Mouse (Mus musculus) kidney, adult 18-20 months (tissue): ENCODE results near the gene Fndc3b.

Experiments
- DNase-seq: peaks from one replicate; pipeline ENCODE4 v3.0.0; 2021

Fndc3b gene

DNA sequence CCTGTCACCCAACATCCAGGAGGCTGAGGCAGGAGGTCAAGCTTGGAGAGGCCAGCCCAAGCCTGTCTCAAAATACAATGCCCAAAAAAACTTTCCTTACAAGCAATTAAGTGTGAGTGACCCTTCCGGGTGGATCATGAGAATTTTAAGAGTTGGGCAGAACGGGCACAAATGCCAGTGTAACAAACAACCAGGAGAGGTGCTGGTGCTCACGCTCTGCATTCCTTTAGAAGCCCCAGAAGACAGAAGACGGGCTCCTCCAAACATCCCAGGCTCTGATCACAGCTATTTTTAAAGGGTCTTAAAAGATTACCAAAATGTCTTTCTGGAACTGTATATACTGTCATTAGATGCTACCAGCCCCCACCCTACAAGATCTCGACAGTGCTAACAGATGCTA, 2.5 kb downstream of the Fndc3b start:
- no peak for DNase-seq

DNA sequence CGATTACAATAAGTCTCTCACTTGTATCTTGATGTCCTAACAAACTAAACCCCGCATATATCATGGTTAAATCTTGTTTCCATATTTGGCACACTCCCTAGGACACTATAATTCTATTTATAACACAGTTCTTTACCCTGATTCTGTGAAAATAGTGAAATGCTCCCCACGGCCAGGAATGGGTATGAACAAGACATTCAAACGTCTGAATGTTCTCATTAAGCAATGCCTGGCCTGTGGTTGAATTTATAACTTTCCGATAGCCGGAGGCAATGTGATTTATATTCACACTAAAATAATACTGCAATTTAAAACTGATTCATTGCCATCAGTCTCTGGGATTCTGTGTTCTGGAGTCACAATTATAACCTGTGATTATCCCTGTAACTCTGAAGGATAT, 5.3 kb downstream of the Fndc3b start:
- no peak for DNase-seq

DNA sequence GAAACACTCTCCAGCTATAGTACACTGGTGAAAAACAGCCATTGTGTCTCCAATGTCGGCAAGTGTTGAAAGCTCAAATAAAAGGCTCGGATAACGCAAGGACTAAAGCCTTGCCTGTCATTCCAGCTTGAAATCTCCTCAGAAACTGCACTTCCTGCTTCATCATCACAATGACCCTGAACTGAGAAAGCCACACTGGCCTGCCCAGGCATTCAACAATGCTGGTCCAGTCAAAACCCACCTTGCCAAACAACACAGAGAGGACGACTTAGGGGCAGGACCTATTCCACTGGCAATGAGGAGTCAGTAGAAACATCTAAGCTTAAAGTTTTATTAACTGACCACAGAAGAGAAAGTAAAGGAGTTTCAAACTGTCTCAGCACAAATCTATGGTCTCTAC, 6.1 kb downstream of the Fndc3b start:
- no peak for DNase-seq

DNA sequence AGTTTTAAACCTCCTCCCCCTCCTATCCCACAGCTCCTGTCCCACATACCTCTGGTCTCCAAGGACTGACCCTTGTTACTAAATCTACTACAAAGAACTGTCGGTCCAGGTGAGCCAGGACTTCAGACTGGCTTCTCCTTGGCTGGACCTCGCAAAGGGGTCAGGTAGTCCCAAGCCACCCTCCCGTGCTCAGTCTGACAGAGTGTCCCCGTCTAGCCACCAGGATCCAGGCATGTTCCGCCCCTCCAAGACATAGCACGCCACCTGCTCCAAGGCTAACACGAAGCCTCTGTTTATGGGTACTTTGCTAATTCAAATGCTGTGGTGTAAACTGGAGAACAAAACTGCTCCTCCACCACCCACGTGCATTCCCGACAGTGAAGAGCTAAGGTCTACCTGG, 6.5 kb downstream of the Fndc3b start:
- no peak for DNase-seq

DNA sequence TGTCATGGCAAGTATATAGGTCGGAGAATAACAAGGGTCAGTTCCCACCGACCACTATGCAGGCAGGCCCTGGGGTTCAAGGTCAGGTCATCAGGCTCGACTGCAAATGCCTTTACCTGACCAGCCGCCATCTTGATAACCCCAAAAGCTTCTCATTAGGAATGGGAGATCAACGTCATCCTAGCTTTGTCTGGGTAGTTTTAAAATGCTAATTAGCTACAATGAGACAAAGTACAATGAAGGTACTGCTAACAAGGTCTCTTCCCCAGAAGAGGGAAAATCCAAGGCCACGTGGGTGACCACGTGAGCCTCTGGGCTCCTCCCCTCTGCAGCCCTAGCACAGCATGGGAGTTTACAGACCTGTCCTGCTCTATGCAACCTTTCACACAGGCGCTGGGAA, 7.6 kb downstream of the Fndc3b start:
- DNase-seq: no peak

DNA sequence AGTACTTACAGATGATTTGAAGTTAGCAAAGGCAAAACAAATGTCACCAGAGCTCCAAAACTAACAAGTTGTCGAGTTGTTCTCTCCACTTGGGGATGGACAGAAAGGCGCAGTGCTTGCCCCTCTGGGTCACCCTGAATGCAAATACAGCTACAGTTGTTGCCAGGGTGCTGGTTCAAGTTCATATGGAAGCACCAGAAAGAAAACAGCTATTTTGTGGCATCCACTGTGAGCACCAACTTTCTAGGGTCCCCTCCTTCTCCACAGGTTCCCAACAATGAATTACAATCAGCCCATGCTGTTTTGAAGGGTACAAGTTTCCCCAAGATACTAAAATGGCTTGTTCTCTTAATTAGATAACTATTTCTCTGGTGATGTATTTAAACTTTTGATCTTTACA, 8.0 kb downstream of the Fndc3b start:
- DNase-seq: no peak

DNA sequence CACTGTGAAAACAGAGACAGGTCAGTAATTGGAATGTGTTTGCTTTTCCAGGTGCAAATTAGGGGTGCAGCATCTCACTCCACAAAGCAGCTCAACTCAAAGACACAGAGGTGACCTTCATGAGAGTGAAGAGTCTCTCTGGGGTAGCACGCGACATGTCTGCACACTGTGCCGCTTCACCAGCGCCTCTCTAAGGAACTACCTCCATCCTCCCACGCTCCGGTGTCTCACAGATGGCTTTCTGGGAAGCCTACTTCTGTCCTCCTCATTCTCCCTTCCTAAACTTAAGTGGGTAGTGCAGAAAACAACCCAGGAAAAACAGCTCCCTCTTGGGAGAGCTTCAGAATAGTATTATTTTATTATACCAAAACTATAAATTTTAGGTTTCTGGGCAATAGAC, 12.4 kb downstream of the Fndc3b start:
- no peak for DNase-seq

DNA sequence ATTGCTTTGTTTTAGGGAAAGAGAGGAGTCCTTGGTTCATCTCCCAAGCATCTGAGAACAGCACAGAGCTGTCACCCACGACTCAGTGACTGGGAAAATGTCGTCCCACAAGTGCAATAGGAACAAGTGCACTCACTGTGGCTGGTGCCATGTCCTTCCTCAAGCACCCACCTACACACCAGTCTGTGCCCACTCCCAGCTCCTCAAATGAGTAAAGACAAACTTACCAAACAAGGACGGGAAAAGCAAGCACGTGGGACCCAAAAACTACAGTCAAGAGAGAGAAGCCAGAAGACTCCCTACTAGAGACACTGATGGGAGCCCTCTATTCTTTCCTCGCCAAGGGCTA, 14.7 kb downstream of the Fndc3b start:
- no peak for DNase-seq

DNA sequence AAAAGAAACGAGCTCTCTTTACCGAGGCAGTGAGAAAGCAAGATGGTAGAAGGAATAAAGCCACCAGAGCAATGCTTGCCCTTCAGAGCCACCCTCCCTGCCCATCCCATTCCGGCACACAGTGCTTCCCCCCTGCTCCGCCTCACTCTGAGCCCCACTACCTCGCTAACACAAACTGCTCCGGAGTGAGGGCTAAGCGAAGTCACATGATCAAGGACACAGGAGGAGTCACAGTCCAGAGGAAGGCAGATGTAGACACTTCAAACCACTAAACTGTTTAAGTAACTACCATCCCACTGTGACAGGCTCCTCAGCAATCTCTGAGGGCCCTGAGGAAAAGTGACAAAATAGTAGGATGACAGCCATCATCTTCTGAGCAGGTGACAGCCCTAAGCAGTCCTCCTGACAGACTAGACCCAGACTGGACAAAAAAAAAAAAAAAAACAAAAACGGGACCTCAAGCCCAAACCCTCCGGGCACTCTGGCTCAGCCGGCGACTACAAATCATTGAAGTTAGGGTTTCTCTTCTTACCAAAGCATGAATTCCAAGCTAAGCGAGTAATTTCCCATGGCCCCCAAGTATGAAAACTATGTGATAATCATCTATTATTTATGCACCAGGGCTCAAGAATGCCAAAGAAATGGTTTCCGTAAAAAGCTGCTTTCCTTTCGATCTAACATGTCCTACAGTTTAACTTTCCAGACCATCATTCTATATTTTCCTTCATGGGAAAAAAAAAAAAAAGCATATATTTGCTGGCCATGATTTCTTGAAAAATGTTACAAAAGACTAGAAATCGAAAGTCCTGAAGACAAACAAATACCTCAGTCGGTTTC, 15.3 kb downstream of the Fndc3b start:
- DNase-seq: no peak

DNA sequence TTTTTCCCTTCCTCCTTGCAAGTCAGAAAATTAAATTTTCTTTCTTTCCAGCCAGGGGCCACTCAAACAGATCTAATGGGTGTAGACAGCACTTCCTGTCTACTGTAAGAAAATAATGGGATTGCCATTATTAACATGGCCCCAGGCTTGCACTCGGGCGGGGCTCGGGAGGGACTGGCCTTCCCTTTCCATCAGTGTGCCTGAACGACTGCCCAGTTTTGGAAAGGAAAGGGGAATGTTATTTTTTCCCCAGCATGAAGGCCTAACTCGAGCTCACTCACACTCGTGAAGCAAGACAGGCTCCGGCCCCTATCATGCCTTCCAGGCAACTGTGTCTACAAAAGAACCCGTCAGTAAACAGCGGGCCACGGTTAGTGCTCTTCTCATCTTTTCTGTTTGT, 16.5 kb downstream of the Fndc3b start:
- no peak for DNase-seq

DNA sequence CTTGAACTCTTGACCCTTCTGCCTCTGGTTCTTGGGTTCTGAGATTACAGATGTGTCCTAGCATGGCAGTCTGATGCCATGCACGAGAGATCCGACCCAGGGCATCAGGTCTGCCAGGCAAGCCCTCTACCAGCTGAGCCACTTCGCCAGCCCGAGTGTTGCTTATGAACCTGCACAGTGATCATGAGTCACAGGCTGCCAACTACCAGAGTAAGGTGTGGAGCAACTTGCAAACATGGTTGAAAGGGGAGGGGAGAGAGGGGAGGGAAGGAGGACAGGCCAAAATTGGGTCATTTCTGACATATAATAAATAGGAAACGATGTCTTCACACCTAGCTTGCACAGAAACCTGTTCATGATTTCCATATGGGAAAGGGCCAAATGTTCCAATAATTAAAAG, 17.0 kb downstream of the Fndc3b start:
- no peak for DNase-seq

DNA sequence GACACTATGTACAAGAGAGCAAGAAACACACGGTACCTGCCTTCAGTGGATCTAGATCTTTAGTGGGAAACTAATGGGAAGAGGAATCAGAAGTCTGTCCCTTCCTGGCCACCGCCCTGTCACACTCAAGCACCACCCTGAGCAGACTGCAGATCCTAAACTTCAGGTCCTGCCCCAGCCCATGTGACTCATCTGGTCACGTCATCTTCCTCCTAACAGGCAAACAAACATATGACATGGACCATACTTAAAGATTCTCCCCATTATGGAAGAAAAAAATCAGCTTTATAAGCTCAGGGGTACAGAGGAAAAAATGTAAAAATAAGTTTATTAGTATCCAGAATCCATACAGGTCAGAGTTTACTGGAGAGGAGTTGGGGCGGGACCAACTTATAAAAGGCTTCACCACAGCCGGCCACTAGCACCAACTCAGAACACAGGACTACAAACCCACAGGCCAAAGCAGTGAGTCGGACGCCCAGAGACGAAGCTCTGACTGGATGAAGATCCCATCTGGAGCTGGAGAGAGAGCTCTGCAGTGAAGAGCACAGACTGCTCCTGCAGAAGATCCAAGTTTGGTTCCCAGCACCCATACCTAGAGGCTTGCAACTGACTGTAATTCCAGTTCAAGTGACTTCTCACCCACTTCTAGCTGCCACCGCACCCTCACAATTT, 19.5 kb downstream of the Fndc3b start:
- DNase-seq: no peak

DNA sequence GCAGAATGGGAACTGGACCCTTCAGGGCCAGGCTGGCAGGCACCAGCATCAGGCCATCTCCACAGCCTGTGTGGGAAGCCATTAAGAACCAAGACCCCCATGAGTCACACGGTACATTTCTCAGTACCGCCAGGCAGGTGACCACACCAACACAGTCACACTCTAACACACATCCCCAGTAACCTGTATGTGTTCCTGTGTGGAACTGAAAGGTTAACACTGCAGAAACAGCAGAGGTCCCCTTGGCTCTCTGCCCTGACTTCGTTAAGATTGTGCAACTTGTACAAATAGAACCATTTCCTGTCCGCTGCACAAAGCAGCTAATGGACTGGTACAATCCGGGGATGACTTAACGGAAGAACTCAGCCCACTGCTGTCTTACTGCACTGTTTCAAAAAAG, 21.1 kb downstream of the Fndc3b start:
- DNase-seq: peak; percentile 78

DNA sequence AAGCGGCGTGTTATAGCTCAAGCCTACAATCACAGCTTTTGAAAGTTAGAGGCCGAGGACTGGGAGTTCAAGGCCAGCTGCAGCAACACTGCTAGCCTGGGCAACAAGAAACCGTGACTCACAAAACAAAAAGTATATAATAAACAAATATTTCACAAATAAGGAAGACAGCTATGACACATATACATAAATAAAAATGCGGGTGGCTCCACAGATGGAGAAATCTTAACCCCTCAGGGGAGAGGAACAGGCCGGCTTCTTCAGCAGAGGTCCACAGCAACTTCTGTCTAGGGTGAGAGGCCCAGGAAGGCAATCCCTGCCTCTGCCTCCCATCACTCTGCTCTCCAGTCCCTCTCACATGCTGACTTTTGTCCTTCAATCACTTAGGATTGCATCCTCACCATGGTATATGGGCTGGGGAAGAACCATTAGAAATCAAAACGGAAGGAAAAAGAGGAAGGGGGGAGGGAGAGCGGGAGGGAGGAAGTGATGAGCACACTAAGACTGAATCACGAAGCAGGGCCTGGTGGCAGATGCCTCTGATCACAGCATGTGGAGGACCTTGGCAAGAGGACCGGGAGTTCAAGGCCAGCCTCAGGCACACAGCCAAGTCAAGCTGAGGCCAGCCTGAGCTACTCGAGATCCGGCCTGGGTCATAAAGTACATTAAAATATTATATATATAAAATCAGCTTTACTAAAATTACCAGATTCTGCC, 21.8 kb downstream of the Fndc3b start:
- no peak for DNase-seq

DNA sequence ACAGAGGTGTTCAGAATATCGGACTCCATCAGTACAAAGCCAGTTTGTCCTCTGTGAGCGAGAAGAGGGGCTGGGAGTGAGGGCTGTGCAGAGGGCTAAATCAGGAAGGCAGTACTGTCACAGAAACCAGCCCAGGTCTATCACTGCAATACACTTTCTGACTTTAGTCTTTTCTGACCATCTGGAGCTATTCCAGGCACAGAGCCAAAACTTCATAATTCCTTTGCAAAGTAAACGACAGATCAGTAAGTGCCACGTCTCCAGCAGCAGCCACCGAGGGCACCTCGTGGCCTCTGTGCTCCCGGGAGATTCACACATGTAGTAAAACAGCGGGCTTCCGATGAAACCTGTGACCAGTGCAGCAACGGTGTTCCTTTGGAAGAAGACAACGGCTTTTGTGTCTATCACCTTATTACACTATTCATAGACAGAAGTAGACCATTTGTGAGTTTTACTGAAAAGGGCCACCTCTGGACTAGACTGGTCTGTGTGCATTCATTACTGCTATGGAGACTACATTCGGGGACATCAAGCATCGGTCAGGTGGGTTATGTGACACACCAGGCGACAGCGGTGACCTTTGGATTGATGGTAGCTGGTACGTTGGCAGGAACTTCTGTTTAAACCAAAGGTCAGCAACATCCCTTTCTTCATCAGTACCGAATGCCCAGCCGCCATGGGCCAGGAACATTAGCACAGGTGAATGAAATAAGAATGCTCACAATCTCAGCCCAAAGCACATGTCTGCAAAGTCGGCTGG, 24.2 kb downstream of the Fndc3b start:
- peak; percentile 44 for DNase-seq

DNA sequence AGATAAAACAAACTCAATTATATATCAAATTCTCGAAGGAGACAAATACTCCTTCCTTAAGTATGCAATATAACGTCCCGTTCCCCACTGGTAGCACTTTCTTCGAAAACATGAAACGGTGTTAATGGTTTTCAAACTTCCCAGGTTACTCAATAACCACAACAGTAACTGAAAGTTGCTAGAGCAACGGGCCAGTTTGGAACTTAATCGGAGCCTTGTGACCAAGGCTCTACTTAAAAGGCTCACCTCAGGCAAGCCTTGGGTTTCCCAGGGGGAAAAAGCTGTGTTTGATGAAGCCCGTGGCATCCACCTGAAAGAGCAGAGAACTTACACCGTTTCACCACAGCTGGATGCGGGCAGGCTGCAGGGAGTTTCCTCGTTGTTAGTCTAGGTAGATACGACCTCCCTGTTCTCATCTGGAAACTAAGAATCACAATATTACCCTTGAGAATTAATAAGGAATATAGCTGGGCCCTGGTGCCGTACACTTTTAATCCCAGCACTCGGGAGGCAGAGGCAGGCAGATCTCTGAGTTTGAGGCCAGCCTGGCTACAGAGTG, 25.4 kb downstream of the Fndc3b start:
- peak; percentile 67 for DNase-seq

DNA sequence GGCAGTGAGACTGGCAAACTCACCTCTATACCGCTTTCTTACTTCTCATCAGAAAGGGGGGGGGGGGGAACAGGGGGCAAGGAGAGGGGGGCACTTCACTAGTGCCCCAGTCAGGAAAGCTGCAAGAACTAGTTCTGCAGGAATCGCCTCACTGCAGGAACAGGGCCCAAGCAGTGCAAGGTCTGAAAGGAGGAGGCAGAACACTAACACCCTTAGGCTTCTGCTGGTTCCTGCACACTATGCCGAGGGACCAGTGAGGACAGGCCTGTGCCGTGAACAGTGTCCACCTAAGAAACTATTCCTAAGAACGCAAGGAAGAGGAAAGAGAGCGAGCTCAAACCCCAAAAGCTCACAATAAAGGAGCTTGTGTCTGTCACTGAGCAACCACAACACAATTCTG, 26.0 kb downstream of the Fndc3b start:
- DNase-seq: peak; percentile 48

DNA sequence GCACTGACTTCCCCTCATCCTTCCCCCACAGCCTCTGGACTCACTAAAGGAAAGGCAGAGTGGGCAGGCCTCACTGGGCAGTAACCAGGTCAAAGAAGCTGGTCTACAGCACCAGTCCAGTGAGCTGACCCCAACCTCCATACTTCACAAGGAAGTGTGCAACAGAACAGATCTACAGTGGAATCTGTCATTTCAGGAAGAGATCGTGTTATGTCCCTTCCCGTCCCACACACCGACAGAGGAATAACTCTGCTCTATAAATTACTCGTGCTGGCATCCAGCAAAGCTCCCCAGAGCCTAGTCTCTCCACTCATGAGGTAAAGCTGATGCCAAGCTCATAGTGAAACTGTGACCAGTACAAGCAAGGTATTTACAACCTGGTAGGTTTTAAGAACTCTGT, 27.7 kb downstream of the Fndc3b start:
- no peak for DNase-seq

DNA sequence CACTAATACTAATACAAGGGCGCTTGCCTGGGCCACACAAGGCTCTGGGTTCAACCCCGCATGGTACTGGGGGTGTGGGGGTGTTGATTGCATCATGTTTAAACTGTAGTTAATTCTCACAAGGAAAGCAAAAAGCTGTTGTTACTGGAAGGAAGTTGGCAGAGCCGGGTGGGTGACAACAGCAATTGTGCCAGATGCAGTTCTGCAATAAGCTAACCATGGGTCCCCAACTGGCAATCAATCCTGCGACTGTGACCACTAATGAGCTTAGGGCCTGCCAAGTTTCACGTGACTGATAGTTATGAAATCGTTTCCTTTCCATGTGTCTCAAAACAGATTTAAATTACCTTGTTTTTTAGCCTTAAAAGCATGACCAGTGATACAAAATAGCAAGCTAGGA, 33.5 kb downstream of the Fndc3b start:
- DNase-seq: no peak

DNA sequence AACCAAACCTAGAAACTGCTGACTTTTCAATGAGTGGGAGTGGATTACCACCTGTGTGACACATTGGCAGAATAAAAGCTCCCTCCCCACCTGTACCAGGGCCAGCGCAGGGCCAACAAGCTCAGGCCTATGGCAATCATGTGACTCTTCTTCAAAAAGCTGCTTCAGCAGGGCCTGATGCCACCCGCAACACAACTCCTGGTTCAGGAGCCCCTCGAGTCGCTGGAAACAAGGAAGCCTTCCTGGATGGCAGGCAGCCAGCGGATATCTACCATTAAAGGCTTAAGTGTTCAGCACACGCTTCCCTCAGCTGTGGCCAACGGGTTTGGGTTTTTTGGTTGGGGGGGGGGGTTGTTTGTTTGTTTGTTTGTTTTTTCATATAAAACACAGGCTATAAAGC, 37.4 kb downstream of the Fndc3b start:
- DNase-seq: no peak

DNA sequence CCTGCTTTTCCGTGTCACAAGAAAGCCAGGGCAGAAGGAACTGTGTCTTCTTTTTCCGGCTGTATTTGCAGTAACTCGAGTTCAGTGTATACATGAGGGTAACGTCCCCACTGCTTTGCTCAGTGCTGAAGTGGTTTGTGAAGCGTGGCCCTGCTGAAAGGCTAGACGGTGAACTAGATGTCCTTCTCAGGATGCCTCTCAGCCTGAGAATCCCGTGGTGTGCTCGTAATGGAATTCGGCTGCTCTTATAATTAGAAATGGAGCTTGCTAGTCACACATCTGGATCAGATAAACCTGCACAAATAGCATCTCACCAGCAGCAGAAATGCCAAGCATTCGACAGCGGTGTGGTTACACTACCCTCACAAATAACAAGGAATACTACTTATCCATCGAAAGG, 40.7 kb downstream of the Fndc3b start:
- no peak for DNase-seq

DNA sequence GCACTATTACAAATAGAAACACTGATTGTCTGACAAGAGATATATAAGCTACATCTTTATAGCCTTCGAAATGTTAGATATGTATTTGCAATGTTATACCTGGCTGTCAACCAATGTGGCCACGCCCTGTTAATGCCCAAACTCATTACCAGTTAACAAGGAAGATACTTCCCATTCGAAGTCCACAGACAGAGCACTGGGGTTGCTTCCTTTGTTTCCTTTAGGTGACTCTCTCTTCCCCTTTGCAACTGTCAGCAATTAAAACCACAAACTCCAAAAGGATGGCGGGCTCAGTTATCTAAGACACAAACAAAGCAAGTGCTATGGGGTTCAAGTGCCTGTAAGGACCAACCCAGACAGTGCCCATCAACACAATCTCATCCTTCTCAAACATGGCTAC, 43.8 kb downstream of the Fndc3b start:
- DNase-seq: no peak

DNA sequence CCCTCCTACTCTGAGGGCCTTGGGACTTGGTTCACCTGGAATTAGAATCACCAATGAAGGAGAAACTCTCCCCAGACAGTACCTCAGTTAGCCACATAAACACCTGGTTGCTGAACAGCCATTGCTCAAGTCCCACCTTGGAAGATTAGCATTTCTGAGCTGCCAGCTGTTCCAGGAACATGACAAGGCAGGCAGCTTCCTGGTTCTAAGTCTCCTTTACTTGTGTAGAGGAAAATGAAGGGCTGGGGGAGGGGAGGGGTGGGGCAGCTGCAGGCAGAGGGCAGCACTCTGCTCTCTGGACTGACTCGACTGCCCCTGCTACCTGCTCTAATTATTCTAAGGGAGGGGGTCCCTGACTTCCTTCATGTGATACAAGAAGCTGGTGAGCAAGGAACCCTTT, 45.8 kb downstream of the Fndc3b start:
- no peak for DNase-seq
